Mouse (Mus musculus) heart, embryonic 10.5 days (tissue): ENCODE measurements around the gene Rpgrip1. TPM values are rescaled to one million over a fixed set of nuclear protein-coding genes. Genes with fewer than 3 reads are reported as not detected.

ENCODE experiments used
- DNase-seq: peaks from one replicate; pipeline ENCODE4 v3.0.0-alpha.2; 2017; ENCODE audit warnings: low spot score
- H3K27ac ChIP-seq: fragments of 300-500 bp; sonication (generic); 2 replicates; pipeline ENCODE4 v1.5.1; 2016; ENCODE audit warnings: mild to moderate bottlenecking
- H3K27me3 ChIP-seq: fragments of 300-500 bp; sonication (generic); 2 replicates; pipeline ENCODE4 v1.6.1; 2016; ENCODE audit warnings: mild to moderate bottlenecking; ENCODE audit not compliant: poor library complexity, insufficient read depth, severe bottlenecking
- H3K36me3 ChIP-seq: fragments of 300-500 bp; sonication (generic); 2 replicates; pipeline ENCODE4 v1.6.1; 2016; ENCODE audit warnings: mild to moderate bottlenecking, moderate library complexity
- H3K4me1 ChIP-seq: fragments of 300-500 bp; sonication (generic); 2 replicates; pipeline ENCODE4 v1.6.1; 2016; ENCODE audit warnings: mild to moderate bottlenecking
- H3K4me3 ChIP-seq: fragments of 300-500 bp; sonication (generic); 2 replicates; pipeline ENCODE4 v1.5.1; 2016; ENCODE audit warnings: mild to moderate bottlenecking, moderate library complexity
- H3K9me3 ChIP-seq: fragments of 300-500 bp; sonication (generic); 2 replicates; pipeline ENCODE4 v1.6.1; 2016; ENCODE audit warnings: mild to moderate bottlenecking, moderate library complexity
- WGBS: fragments of 180-500 bp; shearing (Covaris S2); methylation state at CpG from one replicate; pipeline ENCODE4 v1.1.7; 2016; 5-methylcytosine and 5-hydroxymethylcytosine counted together
- polyA plus RNA-seq: library from polyadenylated mRNA; unstranded; fragments of >200 nt; fragmentation: Nextera tagmentation; extraction: Ambion mirVana; gene quantifications from 2 replicates; pipeline ENCODE4 v1.2.1, GENCODE M21; 2016

Gene Rpgrip1
- polyA plus RNA-seq, 1 experiment from 2014 or later, result 61.7 TPM

- H3K27ac ChIP-seq, result peak within 1 kb of the TSS; percentile 99
- under 1% methylated on average over 50 of the region's 50 CpGs for WGBS
- no peaks in the 10 kb centered on the region for H3K9me3 ChIP-seq
- H3K4me3 ChIP-seq, result peak within 1 kb of the TSS; percentile 99
- peak; percentile 100 for DNase-seq
- peaks cover 8% of the 10 kb centered on the region for H3K36me3 ChIP-seq
- H3K4me1 ChIP-seq, result 0 out of 2 replicates have a peak, but pooled peaks cover 18% of the 10 kb centered on the region
- no peaks in the 10 kb centered on the region for H3K27me3 ChIP-seq
These were observed 6.4 kb upstream of the Rpgrip1 start, which contains the start of gene Hnrnpc for GRCm38 (mm10) chr14:52103856-52104676. Gene Hnrnpc (minus strand): TSS chr14:52104028.

- peaks cover 8% of the 10 kb centered on the region for H3K36me3 ChIP-seq
- no peaks in the 10 kb centered on the region for H3K9me3 ChIP-seq
- H3K27ac ChIP-seq, result peak overlapping the region; percentile 99
- 44% methylated on average over 7 of the region's 7 CpGs for WGBS
- peak overlapping the region; percentile 99 for H3K4me3 ChIP-seq
- H3K27me3 ChIP-seq, result no peaks in the 10 kb centered on the region
- no peak for DNase-seq
- 0 out of 2 replicates have a peak, but pooled peaks cover 18% of the 10 kb centered on the region for H3K4me1 ChIP-seq
These were observed 5.7 kb upstream of the Rpgrip1 start for GRCm38 (mm10) chr14:52104677-52105285.

- Histone ChIP-seq H3K27ac (no peak overlapping the region), H3K36me3 (peaks cover 8% of the 10 kb centered on the region), H3K9me3 (no peaks in the 10 kb centered on the region), H3K27me3 (no peaks in the 10 kb centered on the region), H3K4me3 (no peak overlapping the region), H3K4me1 (0 out of 2 replicates have a peak, but pooled peaks cover 18% of the 10 kb centered on the region)
- 77% methylated on average over 2 of the region's 2 CpGs for WGBS
- no peak for DNase-seq
These were observed 5.2 kb upstream of the Rpgrip1 start for GRCm38 (mm10) chr14:52105308-52105707.

GRCm38 (mm10) chr14:52106741-52107140, 3.8 kb upstream of the Rpgrip1 start:
- Histone ChIP-seq H3K27me3 (no peaks in the 10 kb centered on the region), H3K4me3 (peak overlapping the region; percentile 18; the same call in 1 of the 2 replicates), H3K4me1 (0 out of 2 replicates have a peak, but pooled peaks cover 8% of the 10 kb centered on the region), H3K9me3 (no peaks in the 10 kb centered on the region), H3K27ac (peak overlapping the region; percentile 36; the same call in 1 of the 2 replicates), H3K36me3 (peaks cover 3% of the 10 kb centered on the region)
- 29% methylated on average over 10 of the region's 10 CpGs for WGBS
- DNase-seq, result no peak

GRCm38 (mm10) chr14:52108025-52108424, 2.5 kb upstream of the Rpgrip1 start:
- no peaks in the 10 kb centered on the region for H3K27me3 ChIP-seq
- 71% methylated on average over 2 of the region's 2 CpGs for WGBS
- no peaks in the 10 kb centered on the region for H3K36me3 ChIP-seq
- no peak overlapping the region for H3K27ac ChIP-seq
- 0 out of 2 replicates have a peak, but pooled peaks cover 6% of the 10 kb centered on the region for H3K4me1 ChIP-seq
- H3K9me3 ChIP-seq, result no peaks in the 10 kb centered on the region
- H3K4me3 ChIP-seq, result no peak overlapping the region
- DNase-seq, result no peak

GRCm38 (mm10) chr14:52114101-52114500, 3.6 kb downstream of the Rpgrip1 start:
- Histone ChIP-seq H3K9me3 (no peaks in the 10 kb centered on the region), H3K4me1 (peaks cover 7% of the 10 kb centered on the region), H3K4me3 (no peak overlapping the region), H3K27me3 (no peaks in the 10 kb centered on the region), H3K27ac (no peak overlapping the region), H3K36me3 (no peaks in the 10 kb centered on the region)
- no peak for DNase-seq
- 77% methylated on average over 1 of the region's 1 CpGs for WGBS

GRCm38 (mm10) chr14:52117241-52117640, 6.7 kb downstream of the Rpgrip1 start:
- H3K9me3 ChIP-seq, result no peaks in the 10 kb centered on the region
- no peak overlapping the region for H3K27ac ChIP-seq
- no peak overlapping the region for H3K4me3 ChIP-seq
- peaks cover 10% of the 10 kb centered on the region for H3K4me1 ChIP-seq
- no peaks in the 10 kb centered on the region for H3K36me3 ChIP-seq
- H3K27me3 ChIP-seq, result peaks cover 8% of the 10 kb centered on the region; the same call in 1 of the 2 replicates
- DNase-seq, result no peak
- WGBS, result 96% methylated on average over 5 of the region's 5 CpGs

GRCm38 (mm10) chr14:52118456-52118822, 7.9 kb downstream of the Rpgrip1 start:
- peak overlapping the region; percentile 67 for H3K4me3 ChIP-seq
- no peaks in the 10 kb centered on the region for H3K36me3 ChIP-seq
- 9% methylated on average over 8 of the region's 8 CpGs for WGBS
- H3K27me3 ChIP-seq, result peaks cover 8% of the 10 kb centered on the region; the same call in 1 of the 2 replicates
- peak; percentile 85 for DNase-seq
- peak overlapping the region; percentile 88 for H3K27ac ChIP-seq
- H3K4me1 ChIP-seq, result peaks cover 10% of the 10 kb centered on the region
- no peaks in the 10 kb centered on the region for H3K9me3 ChIP-seq

- DNase-seq, result peak; percentile 87
- no peaks in the 10 kb centered on the region for H3K36me3 ChIP-seq
- H3K4me3 ChIP-seq, result peak overlapping the region; percentile 67
- 2% methylated on average over 38 of the region's 38 CpGs for WGBS
- H3K27ac ChIP-seq, result peak overlapping the region; percentile 88
- H3K9me3 ChIP-seq, result no peaks in the 10 kb centered on the region
- peaks cover 8% of the 10 kb centered on the region; the same call in 1 of the 2 replicates for H3K27me3 ChIP-seq
- H3K4me1 ChIP-seq, result peaks cover 10% of the 10 kb centered on the region
These were observed 8.5 kb downstream of the Rpgrip1 start for GRCm38 (mm10) chr14:52118823-52119608.

GRCm38 (mm10) chr14:52120169-52120568, 9.7 kb downstream of the Rpgrip1 start:
- H3K27ac ChIP-seq, result no peak overlapping the region
- H3K9me3 ChIP-seq, result no peaks in the 10 kb centered on the region
- H3K4me3 ChIP-seq, result no peak overlapping the region
- H3K27me3 ChIP-seq, result peaks cover 8% of the 10 kb centered on the region; the same call in 1 of the 2 replicates
- no peak for DNase-seq
- no peaks in the 10 kb centered on the region for H3K36me3 ChIP-seq
- peaks cover 10% of the 10 kb centered on the region for H3K4me1 ChIP-seq
- 59% methylated on average over 7 of the region's 7 CpGs for WGBS

GRCm38 (mm10) chr14:52123918-52124317, 13.4 kb downstream of the Rpgrip1 start:
- no peaks in the 10 kb centered on the region for H3K36me3 ChIP-seq
- H3K27me3 ChIP-seq, result peaks cover 8% of the 10 kb centered on the region; the same call in 1 of the 2 replicates
- DNase-seq, result peak; percentile 83
- WGBS, result 18% methylated on average over 4 of the region's 4 CpGs
- no peak overlapping the region for H3K27ac ChIP-seq
- H3K9me3 ChIP-seq, result no peaks in the 10 kb centered on the region
- peaks cover 5% of the 10 kb centered on the region for H3K4me1 ChIP-seq
- no peak overlapping the region for H3K4me3 ChIP-seq

- Histone ChIP-seq H3K4me1 (no peaks in the 10 kb centered on the region), H3K36me3 (no peaks in the 10 kb centered on the region), H3K9me3 (no peaks in the 10 kb centered on the region), H3K27me3 (peaks cover 8% of the 10 kb centered on the region; the same call in 1 of the 2 replicates), H3K4me3 (no peak overlapping the region), H3K27ac (no peak overlapping the region)
- 94% methylated on average over 3 of the region's 3 CpGs for WGBS
- DNase-seq, result no peak
These were observed 14.1 kb downstream of the Rpgrip1 start for GRCm38 (mm10) chr14:52124636-52125035.
